Mouse (Mus musculus): ENCODE results near the gene Fndc1. TPM values are rescaled to one million over a fixed set of nuclear protein-coding genes. Genes with fewer than 3 reads are reported as not detected.

Gene Fndc1
- 16.5 and 17.0 TPM in 2 replicates for polyA plus RNA-seq (2012; rRNA removed)

DNA sequence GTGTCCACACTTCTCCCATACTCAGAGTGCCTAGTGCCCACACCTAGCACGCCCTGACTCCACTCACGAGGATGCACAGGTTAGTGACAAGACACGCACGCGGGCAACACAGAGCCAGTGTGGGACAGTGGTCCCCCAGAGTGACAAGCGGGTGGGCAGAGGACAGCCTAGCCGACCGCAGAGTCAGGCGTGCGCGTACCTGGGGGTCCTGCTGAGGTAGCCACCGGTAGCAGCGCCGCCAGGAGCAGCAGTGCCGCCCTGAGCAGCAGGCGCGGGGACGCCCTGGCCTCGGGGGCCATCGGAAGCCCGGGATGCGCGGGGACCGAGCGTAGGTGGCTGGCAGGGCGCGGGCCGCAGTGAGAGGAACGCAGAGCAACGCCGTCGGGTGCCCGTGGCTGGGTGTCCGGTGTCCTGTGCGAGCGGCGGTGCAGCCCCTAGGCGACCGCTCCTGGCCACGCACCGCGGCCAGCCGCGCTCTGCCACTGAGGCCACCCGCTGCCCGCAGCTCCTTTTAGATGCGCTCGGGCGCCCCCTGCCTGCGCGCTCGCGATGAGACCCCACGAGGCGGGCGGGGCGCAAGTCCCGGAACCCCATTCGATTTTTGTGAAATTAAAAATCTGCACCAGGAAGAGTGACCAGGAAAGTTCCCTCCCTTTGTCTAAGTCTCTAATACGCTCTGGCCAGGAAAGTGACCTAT lies at the start of gene Fndc1:
Gene Fndc1 (minus strand): TSS at position 484 of the 697 bp plus-strand sequence.
- no peaks in the 10 kb centered on the region; the same call in 1 of the 2 replicates for H3K4me1 ChIP-seq (ENCODE audit: control insufficient read depth, insufficient read depth, low read length)
- H3K4me3 ChIP-seq (replicated peaks; ENCODE audit: extremely low read depth, low read depth, low read length): peak within 1 kb of the TSS; percentile 44
- WGBS: 2% methylated on average over 60 of the region's 60 CpGs
- peak; percentile 56 for DNase-seq
- TF ChIP-seq CTCF (IDR thresholded peaks at IDR 0.05; ENCODE audit: insufficient read depth, low read length) (0 out of 2 replicates have a peak, but pooled peaks have one; percentile 10), POLR2A (IDR thresholded peaks at IDR 0.05; ENCODE audit: borderline replicate concordance, extremely low read depth, low read depth, low read length) (no peak)

DNA sequence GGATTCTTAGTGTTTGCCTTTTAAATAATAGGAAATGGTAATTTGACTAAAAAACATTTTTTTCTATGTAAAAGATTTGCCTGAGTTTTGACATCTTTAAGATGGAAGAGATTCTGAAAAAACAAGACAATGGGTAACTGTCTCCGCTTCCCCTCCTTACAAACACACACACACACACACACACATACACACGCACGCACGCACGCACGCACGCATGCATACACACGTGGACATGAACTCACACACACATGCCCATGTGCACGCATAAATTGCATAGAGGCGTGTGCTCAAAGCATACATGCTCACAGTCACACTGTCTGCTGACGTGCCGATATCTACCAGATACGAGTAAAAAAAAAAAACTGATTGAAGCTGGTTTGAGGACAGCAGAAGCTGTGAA lies 49.4 kb upstream of the Fndc1 start:
- WGBS: 87% methylated on average over 13 of the region's 13 CpGs
- TF ChIP-seq CTCF (IDR thresholded peaks at IDR 0.05; ENCODE audit: insufficient read depth, low read length): no peak
- no peak for TF ChIP-seq POLR2A (IDR thresholded peaks at IDR 0.05; ENCODE audit: borderline replicate concordance, extremely low read depth, low read depth, low read length)
- H3K4me3 ChIP-seq (replicated peaks; ENCODE audit: extremely low read depth, low read depth, low read length): no peak overlapping the region
- no peak for DNase-seq
- peaks cover 2% of the 10 kb centered on the region for H3K4me1 ChIP-seq (ENCODE audit: control insufficient read depth, insufficient read depth, low read length)

DNA sequence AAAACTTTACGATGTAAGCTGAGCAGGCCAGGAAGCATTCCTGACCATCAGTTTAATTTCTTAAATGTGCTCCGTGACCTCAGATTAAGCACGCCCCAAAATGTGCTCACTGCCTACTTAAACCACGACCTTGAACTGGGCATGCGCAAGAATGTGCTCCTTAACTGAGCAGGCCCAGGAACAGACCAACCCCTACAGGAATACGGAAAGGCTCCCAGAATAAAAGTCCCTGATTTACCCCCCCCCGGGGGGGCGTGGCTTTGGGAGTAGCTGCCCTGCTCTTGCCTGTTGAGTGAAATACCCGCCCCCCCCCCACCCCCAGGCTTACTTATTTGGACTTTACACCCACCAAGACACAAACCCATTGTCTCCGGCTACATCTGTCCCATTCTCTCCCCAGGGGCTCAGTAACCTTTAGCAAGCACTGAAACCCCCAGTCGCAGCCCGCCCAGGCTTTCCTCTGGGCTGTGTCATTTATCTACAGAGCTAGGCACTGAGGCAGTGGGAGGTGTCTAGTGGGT lies 48.9 kb upstream of the Fndc1 start:
- no peak for DNase-seq
- TF ChIP-seq CTCF (IDR thresholded peaks at IDR 0.05; ENCODE audit: insufficient read depth, low read length): no peak
- TF ChIP-seq POLR2A (IDR thresholded peaks at IDR 0.05; ENCODE audit: borderline replicate concordance, extremely low read depth, low read depth, low read length): no peak
- Histone ChIP-seq H3K4me1 (ENCODE audit: control insufficient read depth, insufficient read depth, low read length) (peaks cover 2% of the 10 kb centered on the region), H3K4me3 (replicated peaks; ENCODE audit: extremely low read depth, low read depth, low read length) (no peak overlapping the region)
- 48% methylated on average over 12 of the region's 12 CpGs for WGBS

DNA sequence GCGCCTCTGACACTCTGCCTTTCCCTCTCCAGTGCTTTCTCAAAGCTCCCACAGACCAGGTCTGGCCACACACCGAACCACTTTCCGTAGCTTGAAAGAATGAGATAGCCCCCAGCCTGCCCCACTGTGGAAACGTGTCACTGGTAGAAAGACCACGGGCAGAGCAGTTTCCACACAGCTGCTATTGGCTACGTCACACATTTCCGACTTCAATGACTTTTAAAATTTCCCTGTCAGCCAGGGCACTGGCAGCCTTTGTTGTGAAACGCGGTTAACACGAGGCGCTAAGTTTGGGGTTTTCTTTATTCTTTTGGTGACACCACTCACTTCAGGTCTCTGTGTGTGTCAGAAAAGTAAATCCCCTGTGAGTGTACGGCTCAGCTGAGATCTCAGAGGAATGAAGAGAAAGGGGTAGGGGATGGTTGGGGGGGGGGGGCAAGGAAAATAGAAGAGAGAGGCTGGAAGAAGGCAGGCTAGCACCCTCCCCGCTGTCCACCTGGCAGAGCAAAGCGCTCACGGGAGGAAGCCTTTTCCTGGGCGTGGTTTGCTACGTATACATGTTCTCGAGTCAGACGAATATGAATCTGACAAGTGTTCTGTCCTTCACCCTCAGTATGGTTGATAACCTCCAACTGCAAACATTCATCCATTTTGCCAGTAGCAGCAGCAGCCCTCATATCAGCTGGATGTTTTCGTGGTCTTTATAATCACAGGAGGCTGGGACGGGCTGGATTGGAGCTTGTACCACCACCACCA lies 47.9 kb upstream of the Fndc1 start:
- Histone ChIP-seq H3K4me3 (replicated peaks; ENCODE audit: extremely low read depth, low read depth, low read length) (no peak overlapping the region), H3K4me1 (ENCODE audit: control insufficient read depth, insufficient read depth, low read length) (peaks cover 2% of the 10 kb centered on the region)
- DNase-seq: no peak
- WGBS: 58% methylated on average over 21 of the region's 21 CpGs
- TF ChIP-seq POLR2A (IDR thresholded peaks at IDR 0.05; ENCODE audit: borderline replicate concordance, extremely low read depth, low read depth, low read length) (no peak), CTCF (IDR thresholded peaks at IDR 0.05; ENCODE audit: insufficient read depth, low read length) (no peak)

DNA sequence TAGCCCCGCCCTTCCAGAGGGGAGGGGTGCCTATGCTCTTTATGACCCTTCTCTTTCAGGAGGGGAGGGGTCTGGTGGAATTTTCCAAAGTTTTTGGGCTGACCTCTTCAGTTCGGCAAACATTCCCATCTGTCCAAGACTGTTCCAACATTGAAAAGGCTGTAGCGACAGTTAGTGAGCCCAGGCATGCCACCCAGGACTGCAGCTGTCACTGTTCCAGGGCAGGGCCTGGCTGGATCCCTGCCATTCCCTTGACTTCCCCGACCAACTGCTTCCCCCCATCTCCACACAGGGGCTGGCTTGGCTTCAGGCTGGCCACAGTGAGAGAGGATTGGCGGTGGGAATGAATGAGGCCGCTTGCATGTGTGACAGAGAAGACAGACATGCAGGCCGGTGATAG lies 46.3 kb upstream of the Fndc1 start:
- Histone ChIP-seq H3K4me3 (replicated peaks; ENCODE audit: extremely low read depth, low read depth, low read length) (no peak overlapping the region), H3K4me1 (ENCODE audit: control insufficient read depth, insufficient read depth, low read length) (peaks cover 2% of the 10 kb centered on the region)
- no peak for DNase-seq
- 67% methylated on average over 7 of the region's 7 CpGs for WGBS
- no peak for TF ChIP-seq POLR2A (IDR thresholded peaks at IDR 0.05; ENCODE audit: borderline replicate concordance, extremely low read depth, low read depth, low read length)
- no peak for TF ChIP-seq CTCF (IDR thresholded peaks at IDR 0.05; ENCODE audit: insufficient read depth, low read length)

DNA sequence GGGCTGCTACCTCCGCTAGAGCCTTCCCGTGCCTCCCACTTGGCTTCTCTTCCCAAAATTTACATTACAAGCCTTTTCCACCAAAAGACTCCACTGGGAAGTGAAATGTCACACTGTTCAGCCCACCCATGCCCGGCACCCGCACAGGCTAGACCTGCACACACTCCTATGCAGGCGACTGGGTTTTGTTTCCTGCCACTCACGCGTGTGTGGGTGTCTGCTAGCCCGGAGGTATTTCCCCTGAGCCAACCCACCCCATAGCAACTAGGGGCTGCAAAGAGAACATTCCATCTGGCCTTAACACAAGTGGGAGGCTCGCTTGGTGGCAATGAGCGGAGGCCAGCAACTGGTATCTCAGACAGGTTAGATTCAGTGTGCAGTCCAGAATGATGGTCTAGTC lies 44.7 kb upstream of the Fndc1 start:
- no peak for TF ChIP-seq CTCF (IDR thresholded peaks at IDR 0.05; ENCODE audit: insufficient read depth, low read length)
- TF ChIP-seq POLR2A (IDR thresholded peaks at IDR 0.05; ENCODE audit: borderline replicate concordance, extremely low read depth, low read depth, low read length): no peak
- H3K4me1 ChIP-seq (ENCODE audit: control insufficient read depth, insufficient read depth, low read length): peaks cover 2% of the 10 kb centered on the region; the same call in 1 of the 2 replicates
- WGBS: 73% methylated on average over 10 of the region's 10 CpGs
- H3K4me3 ChIP-seq (replicated peaks; ENCODE audit: extremely low read depth, low read depth, low read length): no peak overlapping the region
- DNase-seq: no peak

DNA sequence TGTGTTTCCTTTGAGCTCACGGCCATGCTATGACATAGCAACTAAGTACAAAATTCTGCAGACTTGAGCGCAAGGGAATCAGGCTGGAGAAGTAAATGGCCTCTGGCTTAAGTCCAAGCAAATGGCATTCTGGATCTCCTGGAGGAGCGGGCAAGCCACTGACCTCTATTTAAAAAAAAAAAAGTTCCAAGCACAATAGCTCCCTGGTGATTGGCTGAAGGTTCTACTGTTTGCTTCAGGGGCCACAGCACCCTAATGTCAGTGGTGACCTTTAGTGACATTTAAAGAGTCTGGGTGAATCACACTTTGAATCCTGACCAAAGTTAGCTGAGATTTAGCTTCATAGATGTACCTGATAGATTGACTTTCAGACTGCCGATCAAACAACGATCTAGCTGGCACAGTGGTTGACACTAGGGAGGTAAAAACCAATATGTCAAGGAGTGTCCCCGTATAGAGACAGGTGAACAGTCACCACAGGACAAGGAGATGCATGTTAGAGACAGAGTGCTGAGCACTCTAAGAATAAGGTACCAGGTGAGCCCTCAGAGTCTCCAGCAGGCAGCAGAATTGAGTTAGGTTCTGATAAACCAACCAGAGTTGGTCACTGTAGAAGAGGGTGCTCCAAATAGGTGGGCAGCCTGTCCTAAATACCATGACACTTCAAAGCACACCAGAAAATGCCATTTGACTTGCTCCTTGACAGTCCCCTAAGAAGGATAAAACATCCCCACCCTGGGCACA lies 43.9 kb upstream of the Fndc1 start:
- peaks cover 2% of the 10 kb centered on the region; the same call in 1 of the 2 replicates for H3K4me1 ChIP-seq (ENCODE audit: control insufficient read depth, insufficient read depth, low read length)
- no peak for DNase-seq
- WGBS: 75% methylated on average over 6 of the region's 6 CpGs

DNA sequence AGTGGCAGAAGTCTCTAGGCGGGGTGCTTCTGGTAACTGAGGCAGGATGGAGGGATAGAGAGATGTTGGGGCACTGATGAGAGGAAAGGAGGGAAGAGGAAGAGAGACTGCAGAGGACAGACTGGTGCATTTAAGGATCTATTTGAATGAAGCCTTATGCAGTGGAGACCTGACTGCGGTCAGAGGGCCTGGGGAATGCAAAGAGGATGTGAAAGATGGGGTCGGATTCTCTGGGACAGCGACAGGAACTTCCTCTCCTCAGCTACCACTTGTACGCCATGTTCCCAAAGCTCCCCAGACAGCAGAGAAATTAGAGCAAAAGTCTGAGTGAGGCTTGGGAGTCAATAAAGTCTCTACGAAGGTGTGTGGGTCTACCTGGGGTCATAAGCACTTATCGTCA lies 42.0 kb upstream of the Fndc1 start:
- DNase-seq: no peak
- H3K4me1 ChIP-seq (ENCODE audit: control insufficient read depth, insufficient read depth, low read length): no peaks in the 10 kb centered on the region
- 61% methylated on average over 7 of the region's 7 CpGs for WGBS
- H3K4me3 ChIP-seq (replicated peaks; ENCODE audit: extremely low read depth, low read depth, low read length): no peak overlapping the region
- no peak for TF ChIP-seq POLR2A (IDR thresholded peaks at IDR 0.05; ENCODE audit: borderline replicate concordance, extremely low read depth, low read depth, low read length)
- no peak for TF ChIP-seq CTCF (IDR thresholded peaks at IDR 0.05; ENCODE audit: insufficient read depth, low read length)

More for the DNA sequence above, 43.9 kb upstream of the Fndc1 start:
- no peak overlapping the region for H3K4me3 ChIP-seq (replicated peaks; ENCODE audit: extremely low read depth, low read depth, low read length)
- TF ChIP-seq POLR2A (IDR thresholded peaks at IDR 0.05; ENCODE audit: borderline replicate concordance, extremely low read depth, low read depth, low read length) (no peak), CTCF (IDR thresholded peaks at IDR 0.05; ENCODE audit: insufficient read depth, low read length) (no peak)

DNA sequence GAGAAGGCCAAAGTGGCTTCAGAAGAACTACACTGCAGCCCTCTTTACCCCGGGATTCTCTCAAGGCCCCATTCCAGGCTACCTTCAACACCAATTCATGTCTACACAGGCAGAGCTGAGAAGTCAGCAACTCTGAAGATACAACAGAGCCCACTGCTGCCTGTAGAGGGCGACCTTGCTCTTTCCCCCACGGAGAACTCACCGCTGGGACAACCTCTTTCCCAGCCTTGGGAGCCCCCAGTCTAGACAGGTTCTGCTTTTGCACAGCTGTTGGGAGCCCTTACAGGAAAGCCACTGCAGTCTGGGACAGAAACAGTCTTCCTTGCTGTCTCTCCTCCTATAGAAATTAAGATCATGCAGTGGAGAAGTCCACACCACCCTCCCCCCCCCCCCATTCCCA lies 41.5 kb upstream of the Fndc1 start:
- H3K4me3 ChIP-seq (replicated peaks; ENCODE audit: extremely low read depth, low read depth, low read length): no peak overlapping the region
- DNase-seq: peak; percentile 70
- no peaks in the 10 kb centered on the region for H3K4me1 ChIP-seq (ENCODE audit: control insufficient read depth, insufficient read depth, low read length)
- WGBS: 7% methylated on average over 4 of the region's 4 CpGs
- TF ChIP-seq CTCF (IDR thresholded peaks at IDR 0.05; ENCODE audit: insufficient read depth, low read length): peak; percentile 84
- no peak for TF ChIP-seq POLR2A (IDR thresholded peaks at IDR 0.05; ENCODE audit: borderline replicate concordance, extremely low read depth, low read depth, low read length)

All from lung, adult 2 months (tissue).